ENCODE assay signal across 9 mouse cellular contexts in the genomic region with DNA sequence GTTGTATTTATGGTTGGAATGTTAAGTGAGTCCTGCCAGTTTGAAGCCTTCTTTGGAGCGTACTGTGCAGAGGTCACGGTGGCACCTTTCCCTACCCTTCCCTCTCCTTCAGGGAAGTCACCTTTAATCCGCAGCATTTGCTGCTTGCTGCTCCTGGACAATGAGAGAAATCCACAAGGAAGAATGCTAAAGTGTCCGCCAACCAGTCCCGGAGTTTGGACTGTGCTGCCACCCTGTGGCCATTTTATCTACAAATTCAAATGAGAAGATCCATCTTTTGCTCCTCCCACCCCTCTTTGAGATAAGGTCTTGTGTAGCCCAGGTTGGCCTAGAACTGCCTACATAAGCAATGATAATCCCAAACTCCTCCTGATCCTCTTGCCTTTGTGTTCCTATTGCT. TPM values are rescaled to one million over a fixed set of nuclear protein-coding genes. Genes with fewer than 3 reads are reported as not detected.
DNase-seq lines count a peak whose midpoint lies in the region; ATAC-seq and TF ChIP-seq lines count a peak whose summit lies in the region.
"Had no signal": no experiment of that assay in that cellular context is flagged by ENCODE, and none has a peak within 500 bp of the region (broad histone marks: within the 10 kb centered on the region; RNA-seq: fewer than 3 reads in every experiment).

No protein-coding gene starts in this region.

- no peak overlapping the region for H3K9ac ChIP-seq in hindbrain, postnatal 0 days (replicated peaks; ENCODE audit: low read length)
- H3K9ac ChIP-seq: liver, embryonic 15.5 days had no signal

- peak; percentile 82 for TF ChIP-seq CTCF in hindbrain, postnatal 0 days (IDR thresholded peaks at IDR 0.05; ENCODE audit: low read depth)

- peak; percentile 73 for ATAC-seq in hindbrain, postnatal 0 days
- ATAC-seq in megakaryocyte-erythroid progenitor cell, adult 5-6 weeks (replicated peaks; ENCODE audit: low FRiP score, low TSS enrichment, poor library complexity, severe bottlenecking) = peak; percentile 89

- H3K36me3 ChIP-seq in hindbrain, postnatal 0 days (ENCODE audit: insufficient read depth, low read length) = no peaks in the 10 kb centered on the region
- H3K36me3 ChIP-seq: liver, embryonic 15.5 days had no signal

- H3K4me1 ChIP-seq in hindbrain, postnatal 0 days (ENCODE audit: insufficient read depth, low read length) = no peaks in the 10 kb centered on the region
- H3K4me1 ChIP-seq: liver, embryonic 15.5 days had no signal

- H3K9me3 ChIP-seq in hindbrain, postnatal 0 days (ENCODE audit: low read length) = no peaks in the 10 kb centered on the region
- H3K9me3 ChIP-seq: liver, embryonic 15.5 days had no signal

- no peak overlapping the region for H3K4me2 ChIP-seq in hindbrain, postnatal 0 days (ENCODE audit: low read depth, low read length)
- H3K4me2 ChIP-seq: liver, embryonic 15.5 days had no signal

- 6% methylated on average over 5 of the region's 5 CpGs for WGBS in hindbrain, postnatal 0 days

- H3K4me3 ChIP-seq in hindbrain, postnatal 0 days (ENCODE audit: low read length) = no peak overlapping the region
- H3K4me3 ChIP-seq: liver, embryonic 15.5 days had no signal

- H3K27ac ChIP-seq in hindbrain, postnatal 0 days = no peak overlapping the region
- H3K27ac ChIP-seq: liver, embryonic 15.5 days had no signal

- peak; percentile 46 for DNase-seq in T-cell, adult 2 months (ENCODE audit: low spot score)
- DNase-seq in cerebellum, postnatal 25 days = peak; percentile 82 to 90
- DNase-seq in gastrocnemius, adult 18-20 months (ENCODE audit: low spot score) = peak; percentile 80
- DNase-seq in hindbrain, postnatal 0 days (ENCODE audit: low spot score) = peak; percentile 92
- peak; percentile 72 to 81 for DNase-seq in layer of hippocampus, postnatal 36 days
- peak; percentile 87 for DNase-seq in right cerebral cortex, postnatal 14 days
- peak; percentile 74 for DNase-seq in urinary bladder, postnatal 25 days (ENCODE audit: low spot score)

- no peaks in the 10 kb centered on the region for H3K27me3 ChIP-seq in hindbrain, postnatal 0 days (ENCODE audit: insufficient read depth, low read length)
- H3K27me3 ChIP-seq: liver, embryonic 15.5 days had no signal

RNA-seq across cellular contexts. Expression of gene Apobec4, which starts 3.9 kb away (rescaled TPM):
- total RNA-seq in gastrocnemius, adult 18-20 months (2021) = not detected
- not detected in 2 replicates for total RNA-seq in hindbrain, postnatal 0 days (2014; rRNA removed)
- polyA plus RNA-seq in hindbrain, postnatal 0 days (2015; fragmentation: Nextera tagmentation; extraction: Ambion mirVana) = not detected in 2 replicates
- total RNA-seq in layer of hippocampus, postnatal 36 days (2021) = not detected
- not detected in 2 replicates for total RNA-seq in megakaryocyte-erythroid progenitor cell, adult 5-6 weeks (2014; fragmentation: Nextera tagmentation)
- total RNA-seq in megakaryocyte-erythroid progenitor cell, adult 5-6 weeks (2017) = not detected in 2 replicates
- polyA plus RNA-seq: liver, embryonic 15.5 days had no signal

RNA-seq across cellular contexts. Expression of gene Rgl1, which starts 19.7 kb away (rescaled TPM):
- total RNA-seq in gastrocnemius, adult 18-20 months (2021) = 1 to 10 TPM; 4.9 to 7.8 TPM
- 16.1 and 17.6 TPM in 2 replicates for total RNA-seq in hindbrain, postnatal 0 days (2014; rRNA removed)
- 16.0 and 17.0 TPM in 2 replicates for polyA plus RNA-seq in hindbrain, postnatal 0 days (2015; fragmentation: Nextera tagmentation; extraction: Ambion mirVana)
- 100 to 1,000 TPM; 116 to 122 TPM for total RNA-seq in layer of hippocampus, postnatal 36 days (2021)
- 2.8 and 7.3 TPM in 2 replicates for total RNA-seq in megakaryocyte-erythroid progenitor cell, adult 5-6 weeks (2014; fragmentation: Nextera tagmentation)
- total RNA-seq in megakaryocyte-erythroid progenitor cell, adult 5-6 weeks (2017) = 2.7 and 4.5 TPM in 2 replicates

RNA-seq across cellular contexts. Expression of gene Arpc5, which starts 19.9 kb away (rescaled TPM):
- total RNA-seq in gastrocnemius, adult 18-20 months (2021) = 10 to 100 TPM in 1 of 2 experiments, 1 to 10 TPM in 1; 7.8 to 11.7 TPM
- 108 and 118 TPM in 2 replicates for total RNA-seq in hindbrain, postnatal 0 days (2014; rRNA removed)
- polyA plus RNA-seq in hindbrain, postnatal 0 days (2015; fragmentation: Nextera tagmentation; extraction: Ambion mirVana) = 312 and 319 TPM in 2 replicates
- 100 to 1,000 TPM; 197 to 200 TPM for total RNA-seq in layer of hippocampus, postnatal 36 days (2021)
- total RNA-seq in megakaryocyte-erythroid progenitor cell, adult 5-6 weeks (2014; fragmentation: Nextera tagmentation) = 154 and 163 TPM in 2 replicates
- total RNA-seq in megakaryocyte-erythroid progenitor cell, adult 5-6 weeks (2017) = 112 and 121 TPM in 2 replicates

RNA-seq across cellular contexts. Expression of gene Ncf2, which starts 53.6 kb away (rescaled TPM):
- under 1 TPM; 0.50 to 0.93 TPM for total RNA-seq in gastrocnemius, adult 18-20 months (2021)
- total RNA-seq in hindbrain, postnatal 0 days (2014; rRNA removed) = 3.7 and 16.7 TPM in 2 replicates
- polyA plus RNA-seq in hindbrain, postnatal 0 days (2015; fragmentation: Nextera tagmentation; extraction: Ambion mirVana) = 1.8 and 3.5 TPM in 2 replicates
- total RNA-seq in layer of hippocampus, postnatal 36 days (2021) = 1 to 10 TPM; 3.1 to 4.9 TPM
- total RNA-seq in megakaryocyte-erythroid progenitor cell, adult 5-6 weeks (2014; fragmentation: Nextera tagmentation) = 9.9 and 10.2 TPM in 2 replicates
- total RNA-seq in megakaryocyte-erythroid progenitor cell, adult 5-6 weeks (2017) = 24.3 and 37.1 TPM in 2 replicates
